Comparison of ENCODE assay signal across 9 mouse cellular contexts in the genomic region with DNA sequence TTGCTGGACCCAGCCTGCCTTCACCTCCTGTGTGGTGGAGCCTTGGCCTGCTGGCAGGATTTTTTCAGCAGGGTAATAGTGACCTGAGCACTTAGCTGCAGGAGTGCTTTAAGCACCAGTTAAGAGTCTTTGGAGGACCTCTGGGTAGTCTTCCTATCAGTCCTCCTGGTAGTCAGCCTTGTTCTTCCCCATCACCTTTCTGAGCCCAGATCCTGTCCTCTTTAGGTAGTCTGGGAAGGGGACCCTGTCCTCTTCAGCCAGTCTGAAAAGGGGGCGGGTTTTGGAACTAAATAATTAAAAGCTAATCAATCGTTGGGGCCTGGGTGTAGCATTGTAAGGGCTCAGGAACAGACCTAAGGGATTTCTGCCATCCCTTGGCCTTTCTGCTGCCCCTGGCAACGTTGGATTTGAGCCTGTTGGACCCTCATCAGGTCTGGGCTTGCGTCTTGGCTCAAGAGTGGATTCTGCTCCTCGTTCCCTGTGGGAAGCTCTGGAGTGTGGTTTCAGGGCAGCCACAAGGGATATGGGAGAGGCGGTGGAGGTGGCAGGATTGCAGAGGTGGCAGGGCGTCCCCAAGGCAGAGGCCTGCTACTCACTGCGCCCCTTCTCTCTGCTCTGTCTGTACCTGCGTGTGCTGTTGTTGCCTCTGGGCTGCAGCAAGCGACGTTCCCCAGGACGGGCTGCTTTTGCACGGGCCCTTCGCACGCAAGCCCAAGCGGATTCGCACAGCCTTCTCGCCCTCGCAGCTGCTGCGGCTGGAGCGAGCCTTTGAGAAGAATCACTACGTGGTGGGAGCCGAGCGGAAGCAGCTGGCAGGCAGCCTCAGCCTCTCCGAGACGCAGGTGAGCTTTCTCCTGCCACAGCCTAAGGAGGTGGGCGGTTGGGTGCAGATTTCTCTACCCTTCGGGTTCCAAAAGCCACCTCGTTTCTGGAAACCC. TPM values are rescaled to one million over a fixed set of nuclear protein-coding genes. Genes with fewer than 3 reads are reported as not detected.
DNase-seq lines count a peak whose midpoint lies in the region; ATAC-seq and TF ChIP-seq lines count a peak whose summit lies in the region.
"Had no signal": no experiment of that assay in that cellular context is flagged by ENCODE, and none has a peak within 500 bp of the region (broad histone marks: within the 10 kb centered on the region; RNA-seq: fewer than 3 reads in every experiment).

No protein-coding gene starts in this region.

- H3K4me2 ChIP-seq in lung, embryonic 14.5 days = no peak overlapping the region
- H3K4me2 ChIP-seq in forebrain, embryonic 13.5 days = peak overlapping the region; percentile 65
- H3K4me2 ChIP-seq in limb, embryonic 14.5 days (replicated peaks; ENCODE audit: low read depth, low read length, severe bottlenecking) = 0 out of 2 replicates have a peak overlapping the region, but pooled peaks have one; percentile 13

- no peaks in the 10 kb centered on the region for H3K36me3 ChIP-seq in lung, embryonic 14.5 days (ENCODE audit: insufficient read depth)
- H3K36me3 ChIP-seq in forebrain, embryonic 13.5 days (ENCODE audit: poor library complexity, severe bottlenecking) = peaks cover 21% of the 10 kb centered on the region
- no peaks in the 10 kb centered on the region for H3K36me3 ChIP-seq in limb, embryonic 14.5 days (ENCODE audit: control insufficient read depth, insufficient read depth, low read length)

- TF ChIP-seq POLR2A in limb, embryonic 14.5 days (IDR thresholded peaks at IDR 0.05; ENCODE audit: borderline replicate concordance, extremely low read depth, insufficient read depth, insufficient read length) = no peak

- TF ChIP-seq CTCF in lung, embryonic 14.5 days (IDR thresholded peaks at IDR 0.05; ENCODE audit: low read depth) = no peak

- no peak overlapping the region for H3K27ac ChIP-seq in lung, embryonic 14.5 days (ENCODE audit: low read depth)
- H3K27ac ChIP-seq in forebrain, embryonic 13.5 days = peak overlapping the region; percentile 73
- H3K27ac ChIP-seq in limb, embryonic 14.5 days (replicated peaks; ENCODE audit: low read depth, low read length) = no peak overlapping the region

- intact Hi-C loops in gastrocnemius, postnatal 14 days (cut with DNase I; ENCODE audit: low total_unique reads) = no loop called here

- no peak overlapping the region for H3K9ac ChIP-seq in lung, embryonic 14.5 days
- peak overlapping the region; percentile 96 for H3K9ac ChIP-seq in forebrain, embryonic 13.5 days
- H3K9ac ChIP-seq in limb, embryonic 14.5 days (ENCODE audit: low read depth, low read length, severe bottlenecking) = no peak overlapping the region

- DNase-seq in lung, embryonic 14.5 days = peak; percentile 36
- no peak for DNase-seq in lung, postnatal 25 days (ENCODE audit: low spot score)
- no peak for DNase-seq in limb, embryonic 14.5 days (ENCODE audit: low spot score)
- DNase-seq in thymus, postnatal 25 days = peak; percentile 62
- no peak for DNase-seq in gastrocnemius, postnatal 14 days
- no peak for DNase-seq in B cell, adult 2 months

- 7% methylated on average over 29 of the region's 29 CpGs for WGBS in lung, embryonic 14.5 days
- WGBS in forebrain, embryonic 13.5 days = 5% methylated on average over 29 of the region's 29 CpGs
- 6% methylated on average over 27 of the region's 29 CpGs for WGBS in limb, embryonic 14.5 days

- H3K4me1 ChIP-seq in lung, embryonic 14.5 days (ENCODE audit: insufficient read depth) = no peaks in the 10 kb centered on the region; the same call in 1 of the 2 replicates
- peaks cover 78% of the 10 kb centered on the region for H3K4me1 ChIP-seq in forebrain, embryonic 13.5 days
- peaks cover 9% of the 10 kb centered on the region for H3K4me1 ChIP-seq in limb, embryonic 14.5 days (ENCODE audit: control insufficient read depth, insufficient read depth, low read length)

- H3K4me3 ChIP-seq in lung, embryonic 14.5 days (ENCODE audit: low read depth, low read length) = no peak overlapping the region
- H3K4me3 ChIP-seq in forebrain, embryonic 13.5 days = peak overlapping the region; percentile 77
- H3K4me3 ChIP-seq in limb, embryonic 14.5 days (replicated peaks; ENCODE audit: low read length) = no peak overlapping the region

- peaks cover 84% of the 10 kb centered on the region for H3K27me3 ChIP-seq in lung, embryonic 14.5 days (ENCODE audit: insufficient read depth, low read length)
- peaks cover 71% of the 10 kb centered on the region for H3K27me3 ChIP-seq in forebrain, embryonic 13.5 days
- H3K27me3 ChIP-seq in limb, embryonic 14.5 days (ENCODE audit: control insufficient read depth, insufficient read depth, low read length) = peaks cover 69% of the 10 kb centered on the region

- no peak for ATAC-seq in lung, embryonic 14.5 days (ENCODE audit: insufficient read depth)
- peak; percentile 34 for ATAC-seq in forebrain, embryonic 13.5 days
- no peak for ATAC-seq in limb, embryonic 14.5 days (ENCODE audit: low FRiP score, low read depth)

- H3K9me3 ChIP-seq in lung, embryonic 14.5 days (ENCODE audit: low read depth, low read length) = no peaks in the 10 kb centered on the region
- no peaks in the 10 kb centered on the region for H3K9me3 ChIP-seq in forebrain, embryonic 13.5 days (replicated peaks)
- H3K9me3 ChIP-seq in limb, embryonic 14.5 days (ENCODE audit: control insufficient read depth, low read length) = no peaks in the 10 kb centered on the region

RNA-seq across cellular contexts. Expression of gene Emx1, which starts 6.4 kb away (rescaled TPM):
- 0.23 TPM in 1 of 2 replicates, not detected in the other for polyA plus RNA-seq in lung, embryonic 14.5 days (2014; fragmentation: Nextera tagmentation; extraction: Ambion mirVana)
- polyA plus RNA-seq in forebrain, embryonic 13.5 days (2015; fragmentation: Nextera tagmentation; extraction: Ambion mirVana) = 77.6 and 83.4 TPM in 2 replicates
- polyA plus RNA-seq in limb, embryonic 14.5 days (2012; rRNA removed) = 0.15 and 0.63 TPM in 2 replicates
- polyA plus RNA-seq in limb, embryonic 14.5 days (2014; fragmentation: Nextera tagmentation; extraction: Ambion mirVana) = 0.17 TPM in 1 of 2 replicates, not detected in the other
- not detected for total RNA-seq in gastrocnemius, postnatal 14 days (2021)
- total RNA-seq: heart, adult 8-10 months had no signal
- polyA plus RNA-seq: stomach, embryonic 14.5 days had no signal

RNA-seq across cellular contexts. Expression of gene Spr, which starts 56.1 kb away (rescaled TPM):
- 83.3 and 90.9 TPM in 2 replicates for polyA plus RNA-seq in lung, embryonic 14.5 days (2014; fragmentation: Nextera tagmentation; extraction: Ambion mirVana)
- 29.1 and 30.6 TPM in 2 replicates for polyA plus RNA-seq in forebrain, embryonic 13.5 days (2015; fragmentation: Nextera tagmentation; extraction: Ambion mirVana)
- 16.8 and 18.4 TPM in 2 replicates for polyA plus RNA-seq in limb, embryonic 14.5 days (2012; rRNA removed)
- polyA plus RNA-seq in limb, embryonic 14.5 days (2014; fragmentation: Nextera tagmentation; extraction: Ambion mirVana) = 58.2 and 59.9 TPM in 2 replicates
- 10 to 100 TPM; 28.0 to 28.1 TPM for total RNA-seq in gastrocnemius, postnatal 14 days (2021)

Comparison
In these comparisons a context has a peak if more than half of its experiments do, and no peak if none do; other contexts are left out.
1. DNase-seq: peak in lung, embryonic 14.5 days (single experiment) and thymus, postnatal 25 days (single experiment); none in lung, postnatal 25 days (single experiment), limb, embryonic 14.5 days (single experiment), gastrocnemius, postnatal 14 days (single experiment) and B cell, adult 2 months (0 of 2).
2. RNA of gene Emx1, which starts 6.4 kb away (polyA plus RNA-seq): 77.6 to 83.4 TPM in forebrain, embryonic 13.5 days; 0.15 to 0.63 TPM in limb, embryonic 14.5 days and 0.23 TPM in lung, embryonic 14.5 days; every median in the first group is over 10 times any median in the second.